Mouse (Mus musculus): ENCODE results near the gene Otop1.
A peak's percentile ranks its signal among the peaks of the same experiment; 100 is the strongest.

The Otop1 gene

DNA sequence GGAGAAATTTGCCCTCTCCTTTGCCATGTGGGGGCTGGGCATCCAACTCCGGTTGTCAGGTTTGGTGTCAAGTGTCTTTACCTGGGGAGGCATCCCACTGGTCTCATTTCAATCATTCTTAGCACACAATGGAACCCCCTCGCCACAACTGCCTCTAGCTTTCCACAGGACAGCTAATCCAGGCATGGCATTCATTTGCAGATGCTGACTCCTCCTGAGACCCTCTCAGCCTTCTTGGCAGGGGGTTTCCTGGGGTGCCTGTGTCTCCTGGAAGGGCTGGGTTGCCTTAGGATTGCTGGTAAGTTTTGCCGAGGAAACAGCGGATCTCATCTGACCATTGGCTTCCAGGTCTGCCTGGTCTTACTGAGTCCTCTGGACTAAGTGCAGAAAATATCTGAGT, at the start of gene Otop1:
Gene Otop1, plus strand, starts transcription at position 202 of the 400 bp plus-strand sequence.
- no peak for DNase-seq (ENCODE audit: low read depth, low spot score)

DNA sequence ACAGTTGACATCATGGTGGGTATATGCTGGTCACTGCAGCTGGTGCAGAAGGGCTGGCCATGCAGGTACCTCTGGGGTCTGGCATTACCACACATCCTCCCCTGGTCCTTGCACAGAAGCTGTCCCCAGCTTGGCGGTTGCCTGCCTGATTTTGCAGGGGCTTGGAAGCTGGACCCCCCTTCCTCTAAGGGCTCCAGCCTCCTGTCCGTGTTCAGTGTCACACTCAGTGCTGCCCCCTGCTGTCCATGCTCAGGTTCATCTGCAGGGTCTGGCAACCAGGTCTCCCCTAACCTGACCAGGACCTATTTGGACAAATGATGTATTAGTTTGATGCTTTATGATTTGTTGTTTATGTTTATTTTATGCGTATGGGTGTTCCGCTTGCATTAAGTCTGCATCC, 40.4 kb upstream of the Otop1 start:
- peak; percentile 80 for DNase-seq (ENCODE audit: low read depth, low spot score)

GRCm38 (mm10) chr5:38236627-38237026, 39.1 kb upstream of the Otop1 start:
- peak; percentile 15 for DNase-seq (ENCODE audit: low read depth, low spot score)

DNA sequence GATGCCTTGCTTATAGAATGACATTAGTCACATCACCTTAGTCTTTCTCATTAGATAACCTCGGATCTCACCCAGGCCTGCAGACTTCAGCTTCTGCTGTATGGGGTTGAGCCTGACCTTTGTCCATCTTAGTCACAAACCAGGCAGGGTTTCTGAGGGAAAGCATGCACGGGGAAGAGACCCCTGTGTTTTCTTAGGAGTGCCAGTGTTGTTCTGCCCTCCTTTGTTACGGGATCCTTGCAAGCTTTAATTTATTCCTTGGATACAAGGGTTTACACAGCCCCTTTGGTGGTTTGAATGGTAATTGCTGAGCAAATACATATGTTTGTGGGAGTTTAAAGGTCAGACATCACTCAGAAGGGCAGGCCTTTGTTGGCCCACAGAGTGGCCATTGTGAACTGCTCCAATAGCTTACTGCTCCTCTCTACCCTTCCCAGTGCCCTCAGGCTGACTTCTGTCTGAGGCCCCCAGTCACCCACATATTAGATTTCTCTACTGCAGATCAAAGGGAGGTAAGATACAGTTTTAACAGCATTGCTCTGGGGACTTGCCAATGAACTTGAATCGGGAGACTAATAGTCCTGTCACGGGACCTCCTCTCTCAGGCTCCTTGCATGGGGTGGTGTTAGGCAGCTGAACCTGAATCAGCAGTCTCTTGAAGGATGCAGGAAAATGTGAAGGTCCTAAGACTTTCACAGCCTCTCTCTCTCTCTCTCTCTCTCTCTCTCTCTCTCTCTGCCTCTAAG, 34.9 kb upstream of the Otop1 start:
- no peak for DNase-seq (ENCODE audit: low read depth, low spot score)

DNA sequence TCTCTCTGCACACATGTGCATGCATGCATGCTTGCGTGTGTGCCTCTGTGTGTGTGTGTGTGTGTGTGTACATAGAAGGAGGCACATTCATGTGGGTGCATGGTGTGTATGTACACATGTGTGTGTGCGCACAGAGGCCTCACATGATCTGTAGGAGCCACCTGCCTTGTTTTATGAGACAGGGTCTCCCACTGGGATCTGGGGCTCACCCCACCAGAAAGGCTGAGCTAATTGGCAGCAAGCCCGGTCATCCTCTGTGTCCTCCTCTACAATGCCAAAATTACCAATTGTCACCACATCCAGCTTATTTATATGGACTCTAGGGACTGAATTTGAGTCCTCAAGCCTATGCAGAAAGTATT, 34.3 kb upstream of the Otop1 start:
- DNase-seq (ENCODE audit: low read depth, low spot score): no peak

DNA sequence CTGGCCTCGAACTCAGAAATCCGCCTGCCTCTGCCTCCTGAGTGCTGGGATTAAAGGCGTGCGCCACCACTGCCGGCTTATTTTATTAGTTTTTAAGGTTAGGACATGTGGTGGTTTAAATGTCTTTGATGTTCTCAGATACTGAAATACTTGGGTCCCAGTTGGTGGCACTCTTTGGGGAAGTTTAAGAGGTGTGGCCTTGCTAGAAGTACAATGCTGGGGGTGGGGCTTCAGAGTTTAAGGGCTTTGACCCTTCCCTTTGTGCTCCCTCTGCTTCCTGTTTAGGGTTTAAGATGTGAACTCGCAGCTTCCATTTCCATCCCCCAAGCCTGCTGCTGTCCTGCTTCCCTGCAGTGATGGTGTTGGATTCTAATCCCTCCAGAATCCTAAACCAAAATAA, 33.8 kb upstream of the Otop1 start:
- DNase-seq (ENCODE audit: low read depth, low spot score): no peak

GRCm38 (mm10) chr5:38255195-38255594, 20.6 kb upstream of the Otop1 start:
- DNase-seq (ENCODE audit: low read depth, low spot score): peak; percentile 67

GRCm38 (mm10) chr5:38255644-38256043, 20.1 kb upstream of the Otop1 start:
- no peak for DNase-seq (ENCODE audit: low read depth, low spot score)

DNA sequence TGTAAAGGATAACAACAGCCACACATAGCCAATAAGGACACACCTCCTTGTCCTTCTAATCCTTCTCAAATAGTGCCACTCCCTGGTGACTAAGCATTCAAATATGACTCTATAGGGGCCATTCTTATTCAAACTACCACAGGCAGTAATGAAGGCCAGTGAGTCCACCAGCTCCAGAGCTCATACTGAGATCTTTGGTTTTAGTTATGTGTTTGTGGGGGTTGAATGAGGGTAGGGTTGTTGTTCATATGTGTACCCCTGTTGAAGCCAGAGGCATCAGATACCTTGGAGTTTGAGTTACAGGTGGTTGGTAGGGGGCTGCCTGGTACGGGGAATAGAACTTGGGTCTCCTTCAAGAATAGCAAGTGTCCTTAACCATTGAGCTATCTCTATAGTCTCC, 19.2 kb upstream of the Otop1 start:
- DNase-seq (ENCODE audit: low read depth, low spot score): no peak

GRCm38 (mm10) chr5:38258034-38258772, 17.6 kb upstream of the Otop1 start:
- no peak for DNase-seq (ENCODE audit: low read depth, low spot score)

DNA sequence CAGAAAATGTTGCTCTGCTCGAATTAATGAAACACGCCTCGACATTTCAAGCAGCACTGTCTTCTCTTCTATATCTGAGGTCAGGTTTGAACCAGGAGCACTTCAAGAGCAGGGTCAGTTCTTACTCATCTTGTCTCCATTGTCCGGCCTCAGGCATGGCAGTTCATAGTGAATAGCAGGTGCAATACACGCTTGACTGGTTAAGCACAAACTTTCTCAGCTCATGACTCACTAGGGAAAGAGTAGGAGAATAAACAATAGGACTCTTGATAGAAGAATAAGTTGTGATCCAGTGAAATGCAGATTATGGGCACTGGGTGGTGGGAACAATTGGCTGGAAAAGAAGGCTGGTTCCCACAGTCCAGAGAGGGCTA, 17.0 kb upstream of the Otop1 start:
- no peak for DNase-seq (ENCODE audit: low read depth, low spot score)

DNA sequence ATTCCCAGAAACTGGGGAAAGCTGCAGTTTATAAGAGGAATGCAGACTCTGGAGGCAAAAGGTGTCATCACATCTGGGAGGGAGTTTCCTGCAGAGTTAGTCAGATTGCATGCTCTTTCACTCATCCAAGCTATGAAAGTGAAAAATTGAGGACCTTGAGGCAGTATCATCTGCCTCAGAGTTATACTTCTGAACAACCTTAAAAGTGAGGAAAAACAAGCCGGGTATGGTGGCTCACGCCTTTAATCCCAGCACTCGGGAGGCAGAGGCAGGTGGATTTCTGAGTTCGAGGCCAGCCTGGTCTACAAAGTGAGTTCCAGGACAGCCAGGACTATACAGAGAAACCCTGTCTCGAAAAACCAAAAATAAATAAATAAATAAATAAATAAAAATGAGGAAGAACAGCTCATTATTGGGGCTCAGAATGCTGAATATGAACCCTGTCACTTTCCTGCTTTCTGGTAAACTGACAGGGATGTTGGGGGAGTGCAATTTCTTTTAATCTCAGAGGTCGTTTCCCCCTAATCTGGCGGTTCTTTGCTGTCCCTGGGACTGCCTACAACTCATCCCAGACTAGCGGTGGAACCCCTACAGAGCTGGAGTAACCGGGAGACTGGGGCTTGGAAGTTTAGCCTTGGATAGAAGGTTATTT, 16.2 kb upstream of the Otop1 start:
- DNase-seq (ENCODE audit: low read depth, low spot score): no peak

DNA sequence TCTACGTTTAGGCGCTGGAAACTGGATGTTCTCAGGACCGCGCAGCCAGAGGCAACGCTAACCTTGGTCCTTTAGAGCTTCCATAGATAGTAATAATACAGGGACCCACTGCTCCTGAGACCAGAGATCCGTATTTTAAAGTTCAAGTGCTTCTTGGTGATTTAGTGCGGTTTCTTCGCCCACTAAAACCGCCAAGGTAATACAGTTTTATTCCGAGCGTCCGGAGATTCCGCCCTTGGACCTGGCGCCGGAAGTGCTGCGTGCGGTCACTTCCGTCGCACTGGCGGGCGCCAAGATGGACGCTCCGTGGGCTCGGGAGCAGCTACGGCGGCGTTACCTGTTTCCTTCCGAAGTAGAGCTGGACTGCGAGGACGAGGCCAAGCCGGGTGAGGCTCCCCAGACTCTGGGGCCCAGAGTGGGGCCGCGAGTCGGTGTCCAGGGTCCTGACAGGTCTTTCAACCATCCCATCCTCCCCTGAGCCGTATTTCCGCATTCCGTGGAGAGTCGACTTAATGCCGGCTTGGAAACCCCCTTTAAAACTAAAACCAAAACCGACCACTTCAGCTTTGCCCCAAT, 15.6 kb upstream of the Otop1 start, which contains the start of gene Tmem128:
Gene Tmem128, plus strand, starts transcription at position 79 of the 576 bp plus-strand sequence.
- DNase-seq (ENCODE audit: low read depth, low spot score): peak; percentile 80

DNA sequence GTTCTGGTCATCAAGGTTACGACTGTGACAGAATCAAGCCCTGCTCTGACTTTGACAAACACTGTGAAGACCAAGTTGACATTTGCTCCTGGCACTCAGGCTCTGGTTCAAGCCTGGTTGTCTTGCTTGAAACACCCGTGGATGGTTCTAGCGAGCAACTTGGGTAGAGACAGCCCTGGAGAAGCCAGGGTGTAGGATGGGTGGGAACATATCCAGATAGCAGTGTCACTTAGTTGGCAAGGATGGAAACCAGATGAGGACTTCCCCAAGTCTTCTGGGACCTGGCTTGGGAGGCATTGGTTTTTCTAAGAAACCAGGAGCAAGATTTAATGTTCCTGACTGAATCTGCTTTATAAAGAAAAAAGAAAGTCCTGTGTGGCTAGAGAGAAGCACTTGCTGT, 4.8 kb upstream of the Otop1 start:
- no peak for DNase-seq (ENCODE audit: low read depth, low spot score)

GRCm38 (mm10) chr5:38273831-38274230, 1.9 kb upstream of the Otop1 start:
- DNase-seq (ENCODE audit: low read depth, low spot score): no peak

DNA sequence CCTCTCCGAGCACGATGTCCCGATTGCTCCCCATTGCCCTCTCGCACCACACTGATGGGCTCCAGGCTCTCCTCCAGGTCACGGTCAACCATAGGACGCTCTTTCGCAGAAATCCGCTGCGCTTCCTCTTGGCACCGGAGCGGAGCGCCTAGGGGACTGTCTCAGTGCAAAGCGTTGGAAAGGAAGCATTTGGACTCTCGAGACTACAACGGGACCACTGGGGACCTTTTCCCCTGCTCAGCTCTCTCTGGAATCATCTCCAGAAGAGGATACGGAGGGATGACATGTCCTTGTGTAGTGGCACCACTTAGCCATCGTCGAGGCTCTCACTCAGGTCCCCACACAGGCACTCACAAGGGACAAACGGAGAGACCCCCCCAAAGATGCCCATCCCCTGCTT, 679 bp downstream of the Otop1 start:
- no peak for DNase-seq (ENCODE audit: low read depth, low spot score)

DNA sequence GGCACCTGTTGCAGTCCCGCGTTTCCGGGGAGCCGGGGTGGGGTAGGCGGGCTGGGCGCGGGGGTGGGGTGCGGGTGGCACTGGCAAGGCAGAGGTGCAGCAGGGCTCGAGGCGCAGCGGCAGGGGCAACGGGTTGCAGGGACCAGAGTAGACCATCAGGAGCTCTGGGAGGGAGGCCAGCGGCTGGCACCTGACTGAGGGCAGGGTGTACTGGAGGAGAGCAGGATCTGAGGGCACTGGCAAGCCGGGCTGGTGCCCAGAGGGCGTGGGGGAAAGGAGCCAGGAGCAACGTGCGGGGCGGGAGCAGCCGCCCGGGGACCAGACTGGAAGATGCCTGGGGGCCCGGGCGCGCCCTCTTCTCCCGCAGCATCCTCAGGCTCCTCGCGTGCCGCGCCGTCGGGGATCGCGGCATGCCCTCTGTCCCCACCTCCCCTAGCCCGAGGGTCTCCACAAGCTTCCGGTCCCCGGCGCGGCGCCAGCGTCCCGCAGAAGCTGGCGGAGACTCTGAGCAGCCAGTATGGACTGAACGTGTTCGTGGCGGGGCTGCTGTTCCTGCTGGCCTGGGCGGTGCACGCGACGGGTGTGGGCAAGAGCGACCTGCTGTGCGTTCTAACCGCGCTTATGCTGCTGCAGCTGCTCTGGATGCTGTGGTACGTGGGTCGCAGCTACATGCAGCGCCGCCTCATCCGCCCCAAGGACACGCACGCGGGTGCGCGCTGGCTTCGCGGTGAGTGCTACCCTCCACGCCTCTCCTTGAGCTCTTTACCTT, 1.5 kb downstream of the Otop1 start:
- no peak for DNase-seq (ENCODE audit: low read depth, low spot score)

DNA sequence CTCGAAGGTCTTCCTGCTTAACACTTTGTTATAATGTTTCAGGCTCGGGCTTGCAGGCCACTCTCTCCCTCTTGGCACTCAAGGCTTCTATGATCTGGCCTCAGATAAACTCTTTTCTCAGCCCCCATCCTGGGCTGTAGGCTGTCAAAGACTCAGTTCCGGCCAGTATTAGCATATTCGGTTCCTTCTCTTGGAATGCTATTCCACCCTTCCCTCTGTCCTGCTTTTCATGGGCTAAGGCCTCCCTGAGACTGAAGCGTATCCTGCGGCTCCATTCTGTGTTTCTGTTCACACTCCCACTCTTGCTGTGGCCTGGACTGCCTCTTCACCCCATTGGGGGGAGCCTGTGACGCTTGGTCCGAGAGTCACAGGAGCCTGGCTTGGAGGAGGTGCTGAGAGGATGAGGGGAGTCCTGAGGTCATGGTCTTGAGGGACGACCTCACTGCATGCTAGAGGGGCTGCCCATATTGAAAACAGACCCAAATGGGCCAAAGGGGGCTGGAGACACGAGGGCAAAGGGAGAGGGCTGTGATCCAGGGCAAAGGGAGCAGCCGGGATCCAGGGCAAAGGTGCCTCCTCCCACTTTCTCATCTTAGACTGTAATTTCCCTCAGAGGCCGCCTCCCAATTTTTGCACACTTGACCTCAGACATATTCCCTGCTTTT, 2.3 kb downstream of the Otop1 start:
- DNase-seq (ENCODE audit: low read depth, low spot score): no peak

DNA sequence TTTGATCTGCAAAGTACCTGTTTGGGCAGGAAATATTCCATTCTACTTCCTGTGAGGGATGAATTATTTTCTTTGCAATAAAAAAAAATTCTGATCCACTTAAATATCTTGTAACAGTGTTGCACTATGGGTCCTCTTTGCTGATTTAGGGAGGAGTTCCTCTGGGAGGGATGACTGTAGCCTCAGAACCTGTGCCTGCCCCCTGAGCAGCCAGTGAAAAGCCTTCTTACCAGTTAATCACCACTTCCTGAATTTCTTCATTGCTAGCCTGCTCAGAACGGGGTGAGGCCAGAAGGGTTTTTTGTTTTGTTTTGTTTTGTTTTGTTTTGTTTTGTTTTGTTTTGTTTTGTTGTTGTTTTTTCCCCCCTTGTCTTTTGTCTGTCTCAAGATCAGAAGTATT, 4.3 kb downstream of the Otop1 start:
- DNase-seq (ENCODE audit: low read depth, low spot score): no peak

DNA sequence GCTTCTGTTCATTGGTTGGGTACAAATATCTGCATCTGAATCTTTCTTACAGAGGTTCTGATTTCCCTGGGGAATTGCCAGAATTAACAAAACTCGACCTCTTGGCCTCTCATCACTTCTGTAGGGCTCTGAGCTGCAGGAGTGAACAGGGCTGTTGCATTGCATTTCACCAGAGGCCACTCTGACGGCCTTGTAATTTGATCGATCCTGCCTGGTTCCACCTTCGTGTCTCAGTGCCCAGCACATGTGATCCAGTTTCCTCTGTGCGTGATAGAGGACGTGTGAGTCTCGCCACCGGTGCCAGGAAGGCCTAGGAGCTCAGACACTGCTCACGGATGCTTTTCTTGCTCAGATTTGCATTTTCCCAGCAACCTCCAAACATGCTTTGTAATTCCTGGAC, 10.0 kb downstream of the Otop1 start:
- no peak for DNase-seq (ENCODE audit: low read depth, low spot score)

DNA sequence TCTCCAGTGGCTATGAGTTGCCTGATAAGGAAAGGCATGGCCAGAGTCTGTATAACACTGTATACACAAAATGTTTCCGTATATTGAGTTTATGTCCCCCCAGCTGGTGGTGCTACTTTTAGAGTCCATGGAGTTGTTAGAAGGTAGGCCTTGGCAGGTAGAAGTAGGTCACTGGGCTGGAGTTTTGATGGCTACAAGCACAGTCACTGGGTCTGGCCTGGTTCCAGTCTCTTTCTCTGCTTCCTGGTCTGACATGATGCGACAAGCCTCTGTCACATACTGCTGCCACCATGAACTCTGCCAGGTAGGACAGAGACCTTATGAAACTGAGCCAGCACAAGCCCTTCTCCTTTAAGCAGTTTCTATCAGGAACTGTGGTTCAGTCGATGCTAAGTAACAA, 12.7 kb downstream of the Otop1 start:
- DNase-seq (ENCODE audit: low read depth, low spot score): no peak

Data from CD4-positive, CD25-positive, alpha-beta regulatory T cell, adult 2 months (primary cell).